24 mouse cellular contexts compared by ENCODE assay signal in genomic region chr5:125232443-125232979, GRCm38 (mm10).
"Had no signal": no experiment of that assay in that cellular context is flagged by ENCODE, and none has a peak within 500 bp of the region (broad histone marks: within the 10 kb centered on the region; RNA-seq: fewer than 3 reads in every experiment).

No protein-coding gene starts in this region.

- H3K4me1 ChIP-seq: hindbrain, embryonic 15.5 days had no signal

- H3K4me3 ChIP-seq: heart, adult 2 months; heart, embryonic 13.5 days; heart, embryonic 15.5 days; hindbrain, embryonic 13.5 days; hindbrain, embryonic 15.5 days; kidney, embryonic 15.5 days; layer of hippocampus, adult 2 months; limb, embryonic 13.5 days; limb, embryonic 15.5 days; liver, embryonic 12.5 days had no signal

- DNase-seq: gastrocnemius, postnatal 14 days; gastrocnemius, postnatal 36 days; heart, adult 11 months; heart, adult 2 months; heart, postnatal 14 days; heart, postnatal 36 days; kidney, adult 11 months; kidney, adult 2 months; kidney, adult 9 months; kidney, postnatal 14 days; kidney, postnatal 36 days; left cerebral cortex, postnatal 4 days had no signal

- H3K27ac ChIP-seq: heart, adult 2 months; heart, embryonic 13.5 days; heart, embryonic 15.5 days; hindbrain, embryonic 13.5 days; hindbrain, embryonic 15.5 days; hindbrain, postnatal 0 days; kidney, embryonic 15.5 days; kidney, postnatal 0 days; layer of hippocampus, adult 2 months; limb, embryonic 13.5 days; limb, embryonic 15.5 days; liver, embryonic 12.5 days; liver, embryonic 14.5 days had no signal
